Mouse (Mus musculus) myocyte (in vitro differentiated cells): ENCODE measurements around the gene Hbq1b. TPM values are rescaled to one million over a fixed set of nuclear protein-coding genes. Genes with fewer than 3 reads are reported as not detected.

Source experiments
- H3K27me3 ChIP-seq: one replicate; pipeline ENCODE4 v1.6.1; 2011; ENCODE audit not compliant: control insufficient read depth, insufficient read depth, insufficient read length
- H3K36me3 ChIP-seq: one replicate; pipeline ENCODE4 v1.6.1; 2011; ENCODE audit not compliant: control insufficient read depth, insufficient read depth
- H3K4me2 ChIP-seq: one replicate; pipeline ENCODE4 v1.6.1; 2011; ENCODE audit warnings: low read depth, control low read depth
- H3K4me3 ChIP-seq: one replicate; pipeline ENCODE4 v1.5.1; 2011; ENCODE audit warnings: mild to moderate bottlenecking, control low read depth, moderate library complexity
- H3K79me2 ChIP-seq: one replicate; pipeline ENCODE4 v1.6.1; 2011; ENCODE audit not compliant: control insufficient read depth, insufficient read depth
- H3ac ChIP-seq: one replicate; pipeline ENCODE4 v1.6.1; 2011; ENCODE audit not compliant: control insufficient read depth, insufficient read length
- CEBPB ChIP-seq: IDR thresholded peaks from 2 replicates; pipeline ENCODE4 v1.6.1; 2011; ENCODE audit warnings: mild to moderate bottlenecking, moderate library complexity; ENCODE audit not compliant: poor library complexity, insufficient read depth, severe bottlenecking
- E2F4 ChIP-seq: IDR thresholded peaks from one replicate; pipeline ENCODE4 v1.6.1; 2011; ENCODE audit warnings: mild to moderate bottlenecking, control low read depth, moderate library complexity; ENCODE audit not compliant: insufficient read depth
- MAX ChIP-seq: IDR thresholded peaks from one replicate; pipeline ENCODE4 v1.6.1; 2011; ENCODE audit warnings: low read depth, mild to moderate bottlenecking, control low read depth
- MYOD1 ChIP-seq, 3 experiments: IDR thresholded peaks; one replicate each; pipeline ENCODE4 v1.6.1; 2011; ENCODE audit warnings: control low read depth in 2 of 3, low read depth in 2 of 3, mild to moderate bottlenecking in 2 of 3, moderate library complexity in 1 of 3; ENCODE audit not compliant: insufficient read length in 2 of 3, control insufficient read depth in 1 of 3
- MYOG ChIP-seq, 3 experiments: IDR thresholded peaks; one replicate each; pipeline ENCODE4 v1.6.1; 2011; ENCODE audit warnings: control low read depth in 2 of 3, low read depth in 2 of 3, mild to moderate bottlenecking in 2 of 3; ENCODE audit not compliant: insufficient read length in 2 of 3, control insufficient read depth in 1 of 3, insufficient read depth in 1 of 3
- POLR2A ChIP-seq: IDR thresholded peaks from one replicate; pipeline ENCODE4 v1.6.1; 2011; ENCODE audit warnings: low read depth, mild to moderate bottlenecking, control low read depth, moderate library complexity; ENCODE audit not compliant: insufficient read length
- POLR2AphosphoS2 ChIP-seq: IDR thresholded peaks from one replicate; pipeline ENCODE4 v1.6.1; 2011; ENCODE audit warnings: low read depth, control low read depth; ENCODE audit not compliant: insufficient read length
- REST ChIP-seq: IDR thresholded peaks from one replicate; pipeline ENCODE4 v1.6.1; 2011; ENCODE audit warnings: mild to moderate bottlenecking, control low read depth, moderate library complexity; ENCODE audit not compliant: insufficient read depth, insufficient read length
- SRF ChIP-seq: IDR thresholded peaks from one replicate; pipeline ENCODE4 v1.6.1; 2011; ENCODE audit warnings: low read depth; ENCODE audit not compliant: control insufficient read depth, insufficient read length
- TCF12 ChIP-seq: IDR thresholded peaks from one replicate; pipeline ENCODE4 v1.6.1; 2011; ENCODE audit warnings: mild to moderate bottlenecking, control low read depth; ENCODE audit not compliant: poor library complexity, insufficient read depth, severe bottlenecking
- TCF3 ChIP-seq: IDR thresholded peaks from one replicate; pipeline ENCODE4 v1.6.1; 2011; ENCODE audit warnings: low read depth, control low read depth; ENCODE audit not compliant: insufficient read length
- USF1 ChIP-seq: IDR thresholded peaks from one replicate; pipeline ENCODE4 v1.6.1; 2011; ENCODE audit warnings: low read depth, mild to moderate bottlenecking, control low read depth, moderate library complexity
- polyA plus RNA-seq: library from polyadenylated mRNA; unstranded; fragments of >200 nt; fragmentation: generic; extraction: Trizol; gene quantifications from one replicate; pipeline ENCODE4 v1.2.1, GENCODE M21; 2012; ENCODE audit warnings: missing spikeins

Hbq1b gene
- polyA plus RNA-seq, 1 experiment, result 0.16 TPM

DNA sequence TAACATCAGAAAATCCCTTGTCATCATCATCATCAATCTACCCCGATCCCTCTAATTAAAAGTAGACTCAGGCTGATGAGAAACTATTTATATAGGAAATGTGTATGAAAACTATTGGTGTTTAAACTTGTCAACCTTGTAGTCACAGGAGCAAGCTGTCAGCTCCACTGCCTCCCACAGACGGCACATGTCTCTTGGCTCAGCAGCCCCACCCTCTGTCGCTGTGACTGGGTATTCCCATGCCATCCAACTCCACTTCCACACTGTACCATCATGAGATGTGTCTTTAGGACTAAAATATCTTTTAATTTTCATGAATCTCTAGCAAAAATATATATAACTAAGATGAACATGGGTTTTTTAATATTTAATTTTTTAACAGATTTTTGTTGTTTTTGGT lies 38.4 kb upstream of the Hbq1b start:
- H3K79me2 ChIP-seq, result no peaks in the 10 kb centered on the region
- H3ac ChIP-seq, result no peak overlapping the region
- no peak overlapping the region for H3K4me3 ChIP-seq
- no peaks in the 10 kb centered on the region for H3K27me3 ChIP-seq
- TF ChIP-seq SRF (no peak), POLR2A (no peak), REST (no peak), TCF3 (no peak), E2F4 (no peak), MYOD1 (IDR thresholded peaks at IDR 0.05; ENCODE audit: control insufficient read depth in 1 of 3, insufficient read length in 2 of 3, low read depth in 2 of 3) (no peak), TCF12 (no peak), POLR2AphosphoS2 (no peak), MAX (no peak), USF1 (no peak), MYOG (IDR thresholded peaks at IDR 0.05; ENCODE audit: control insufficient read depth in 1 of 3, insufficient read depth in 1 of 3, insufficient read length in 2 of 3, low read depth in 2 of 3) (no peak), CEBPB (no peak)
- no peak overlapping the region for H3K4me2 ChIP-seq
- peaks cover 40% of the 10 kb centered on the region for H3K36me3 ChIP-seq

DNA sequence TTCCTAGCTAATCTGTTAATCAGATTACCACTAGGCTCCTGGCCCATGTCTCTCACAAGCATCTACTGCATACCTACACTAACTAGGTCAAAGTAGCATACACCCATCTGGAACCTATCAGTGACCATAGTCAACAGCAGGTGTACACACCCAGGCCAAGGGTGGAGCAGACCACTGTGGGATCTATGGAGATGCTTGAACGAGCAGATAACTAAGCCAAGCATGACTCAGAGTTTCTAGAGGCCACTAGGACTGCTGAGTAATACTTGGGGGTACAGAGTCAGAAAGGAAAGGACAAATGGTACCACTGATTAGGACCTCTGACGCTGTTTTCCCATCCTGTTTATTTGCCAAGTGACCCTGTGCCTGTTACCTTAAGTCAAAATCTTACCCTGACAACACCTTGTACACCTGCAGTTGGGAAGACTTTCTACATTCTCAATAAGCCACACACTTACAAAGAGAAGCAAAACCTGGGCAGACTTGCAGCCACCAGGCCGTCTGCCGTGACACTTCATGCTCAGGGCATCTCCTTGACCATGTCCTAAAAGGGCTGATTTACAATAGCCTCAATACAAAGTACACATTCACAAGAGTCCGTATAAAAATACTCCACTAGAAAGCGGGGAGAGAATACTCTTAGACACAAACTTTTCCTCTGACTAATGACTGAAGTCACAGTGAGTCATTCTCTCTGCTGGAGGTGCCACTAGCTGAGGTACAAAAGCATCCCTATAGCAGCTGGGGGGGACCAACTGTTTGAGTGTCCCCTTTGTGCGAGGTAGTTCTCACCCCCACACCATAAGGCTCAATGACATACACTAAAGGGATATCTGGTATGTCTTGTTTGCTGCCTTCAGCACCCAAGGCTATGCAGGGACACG lies 35.6 kb upstream of the Hbq1b start:
- Histone ChIP-seq H3K36me3 (peaks cover 40% of the 10 kb centered on the region), H3K4me2 (peak overlapping the region; percentile 54), H3ac (no peak overlapping the region), H3K27me3 (no peaks in the 10 kb centered on the region), H3K4me3 (no peak overlapping the region), H3K79me2 (no peaks in the 10 kb centered on the region)
- TF ChIP-seq MYOD1 (IDR thresholded peaks at IDR 0.05; ENCODE audit: control insufficient read depth in 1 of 3, insufficient read length in 2 of 3, low read depth in 2 of 3), result peak in 1 of 3 experiments; percentile 64
- no peak for TF ChIP-seq TCF12
- no peak for TF ChIP-seq CEBPB
- TF ChIP-seq MYOG (IDR thresholded peaks at IDR 0.05; ENCODE audit: control insufficient read depth in 1 of 3, insufficient read depth in 1 of 3, insufficient read length in 2 of 3, low read depth in 2 of 3), result peak in 1 of 3 experiments; percentile 21
- TF ChIP-seq E2F4, result no peak

DNA sequence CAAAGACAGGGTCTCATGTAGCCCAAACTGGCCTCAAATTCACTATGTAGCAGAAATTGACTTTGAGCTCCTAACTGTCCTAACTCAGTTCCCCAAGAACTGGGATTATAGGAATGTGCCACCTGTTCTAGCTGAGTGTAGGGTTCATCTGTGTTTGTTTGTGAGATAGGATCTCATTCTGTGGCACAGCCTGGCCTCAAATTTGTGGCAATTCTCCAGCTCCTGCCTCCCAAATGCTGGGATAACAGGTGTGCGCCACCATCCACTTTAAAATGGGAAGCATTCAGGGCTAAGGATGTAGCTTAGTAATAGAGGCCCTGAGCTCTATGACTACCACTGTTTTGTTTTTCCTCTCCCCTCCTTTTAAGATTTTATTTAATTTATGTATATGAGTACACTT lies 33.6 kb upstream of the Hbq1b start:
- Histone ChIP-seq H3K36me3 (peaks cover 31% of the 10 kb centered on the region), H3K4me2 (no peak overlapping the region), H3K27me3 (no peaks in the 10 kb centered on the region), H3K79me2 (no peaks in the 10 kb centered on the region), H3K4me3 (no peak overlapping the region), H3ac (no peak overlapping the region)
- peak; percentile 41 for TF ChIP-seq TCF12
- TF ChIP-seq MAX, result no peak
- peak; percentile 22 to 77 (median 41) for TF ChIP-seq MYOG (IDR thresholded peaks at IDR 0.05; ENCODE audit: control insufficient read depth in 1 of 3, insufficient read depth in 1 of 3, insufficient read length in 2 of 3, low read depth in 2 of 3)
- TF ChIP-seq MYOD1 (IDR thresholded peaks at IDR 0.05; ENCODE audit: control insufficient read depth in 1 of 3, insufficient read length in 2 of 3, low read depth in 2 of 3), result peak in 2 of 3 experiments; percentile 74 to 87

DNA sequence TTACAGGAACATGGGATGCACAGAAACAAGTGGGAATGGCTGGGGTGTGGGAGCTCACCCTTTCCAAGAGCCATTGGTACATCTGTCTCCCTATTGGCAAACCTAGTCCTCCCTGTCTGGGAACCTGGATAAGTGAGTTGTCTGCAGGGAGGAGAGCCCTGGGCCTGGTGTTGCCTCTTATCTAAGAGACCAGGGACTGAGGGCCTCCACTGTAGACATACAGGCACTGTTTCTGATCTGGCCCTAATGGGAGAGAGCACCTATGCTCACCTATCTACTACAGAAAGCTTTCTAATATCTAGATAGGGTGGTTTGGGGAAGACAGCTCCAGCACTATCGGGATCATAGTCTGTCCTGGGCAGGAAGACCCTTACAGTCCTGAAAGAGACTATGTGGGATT lies 30.6 kb upstream of the Hbq1b start:
- Histone ChIP-seq H3K4me2 (no peak overlapping the region), H3ac (no peak overlapping the region), H3K4me3 (no peak overlapping the region), H3K79me2 (no peaks in the 10 kb centered on the region), H3K36me3 (peaks cover 21% of the 10 kb centered on the region), H3K27me3 (no peaks in the 10 kb centered on the region)
- TF ChIP-seq CEBPB (no peak), POLR2A (no peak), TCF3 (no peak), MYOD1 (IDR thresholded peaks at IDR 0.05; ENCODE audit: control insufficient read depth in 1 of 3, insufficient read length in 2 of 3, low read depth in 2 of 3) (no peak), USF1 (no peak), E2F4 (no peak), REST (no peak), MYOG (IDR thresholded peaks at IDR 0.05; ENCODE audit: control insufficient read depth in 1 of 3, insufficient read depth in 1 of 3, insufficient read length in 2 of 3, low read depth in 2 of 3) (no peak), MAX (no peak), TCF12 (no peak), SRF (no peak), POLR2AphosphoS2 (no peak)

DNA sequence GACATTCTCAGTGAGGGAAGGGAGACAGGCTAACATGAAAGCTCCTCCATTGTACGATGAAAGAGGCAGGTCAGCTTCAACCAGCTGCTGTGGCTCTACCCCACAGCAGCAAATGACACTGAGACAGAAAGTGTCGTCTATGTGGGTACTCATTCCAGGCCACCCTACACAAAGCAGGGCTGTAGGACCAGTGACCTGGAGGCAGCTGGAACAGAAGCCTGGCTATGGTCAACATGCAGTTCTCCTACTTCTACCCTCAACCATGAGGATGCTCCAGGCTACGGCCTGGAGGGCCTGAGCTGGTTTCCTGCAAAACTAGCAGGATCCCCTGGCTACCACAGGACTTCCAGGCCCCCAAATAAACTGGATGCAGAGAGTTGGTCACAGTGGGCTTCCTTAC lies 30.2 kb upstream of the Hbq1b start:
- Histone ChIP-seq H3K4me2 (no peak overlapping the region), H3K36me3 (peaks cover 22% of the 10 kb centered on the region), H3K27me3 (no peaks in the 10 kb centered on the region), H3ac (no peak overlapping the region), H3K4me3 (no peak overlapping the region), H3K79me2 (no peaks in the 10 kb centered on the region)
- TF ChIP-seq CEBPB (no peak), REST (no peak), TCF12 (no peak), E2F4 (no peak), TCF3 (no peak), MAX (no peak), POLR2AphosphoS2 (no peak), MYOD1 (IDR thresholded peaks at IDR 0.05; ENCODE audit: control insufficient read depth in 1 of 3, insufficient read length in 2 of 3, low read depth in 2 of 3) (no peak), USF1 (no peak), POLR2A (no peak), SRF (no peak), MYOG (IDR thresholded peaks at IDR 0.05; ENCODE audit: control insufficient read depth in 1 of 3, insufficient read depth in 1 of 3, insufficient read length in 2 of 3, low read depth in 2 of 3) (no peak)
